8 mouse cellular contexts compared by ENCODE assay signal in the genomic region with DNA sequence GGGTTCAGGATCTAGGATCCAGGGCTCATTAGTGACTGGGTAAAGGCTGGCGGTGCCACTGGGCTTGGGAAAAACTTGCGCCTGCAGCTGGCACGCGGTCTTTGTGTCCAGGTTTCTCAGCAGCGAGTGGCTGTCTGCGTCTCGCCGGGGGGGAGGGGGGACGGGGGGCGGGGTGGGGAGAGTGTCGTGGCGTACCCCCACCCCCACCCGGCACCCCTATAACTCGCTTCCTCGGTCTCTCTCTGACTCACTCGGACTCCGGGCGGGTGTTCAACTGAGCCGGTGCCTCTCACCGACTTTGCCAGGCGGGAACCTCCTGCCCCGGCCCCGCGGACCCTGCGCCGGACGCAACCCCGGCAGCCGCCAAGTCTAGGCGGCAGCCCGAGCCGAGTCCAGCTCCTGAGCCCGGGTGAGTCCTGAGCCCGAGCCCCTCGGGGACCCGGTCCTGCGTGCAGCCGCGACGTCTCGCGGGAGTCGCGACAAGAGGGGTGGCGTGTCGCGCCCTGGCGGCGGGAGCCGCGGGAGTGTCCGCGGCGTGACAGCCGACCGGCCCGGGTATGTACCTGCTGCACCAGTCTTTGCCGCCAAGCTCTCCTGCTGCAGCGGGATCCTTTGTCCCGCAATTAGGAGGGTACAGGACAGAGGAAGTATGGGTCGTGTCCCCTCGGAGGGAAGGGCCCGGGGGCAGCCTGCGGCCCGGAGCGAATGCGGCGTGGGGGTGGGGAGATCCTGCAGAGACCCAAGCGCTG. TPM values are rescaled to one million over a fixed set of nuclear protein-coding genes. Genes with fewer than 3 reads are reported as not detected.
DNase-seq lines count a peak whose midpoint lies in the region; ATAC-seq and TF ChIP-seq lines count a peak whose summit lies in the region.

No protein-coding gene starts in this region.

- no peak for TF ChIP-seq POLR2A in liver, adult 2 months (IDR thresholded peaks at IDR 0.05; ENCODE audit: extremely low read depth, insufficient read depth, low read length)

- peak overlapping the region; percentile 58 for H3K4me3 ChIP-seq in forebrain, embryonic 13.5 days
- peak overlapping the region; percentile 29; the same call in 1 of the 2 replicates for H3K4me3 ChIP-seq in liver, adult 2 months (ENCODE audit: insufficient read depth, low read depth, low read length)

- under 1% methylated on average over 62 of the region's 69 CpGs for WGBS in forebrain, embryonic 13.5 days
- WGBS in liver, adult 2 months, result 2% methylated on average over 67 of the region's 69 CpGs

- H3K4me2 ChIP-seq in forebrain, embryonic 13.5 days, result peak overlapping the region; percentile 97

- no peaks in the 10 kb centered on the region for H3K9me3 ChIP-seq in forebrain, embryonic 13.5 days (replicated peaks)

- peaks cover 77% of the 10 kb centered on the region for H3K27me3 ChIP-seq in forebrain, embryonic 13.5 days
- peaks cover 30% of the 10 kb centered on the region for H3K27me3 ChIP-seq in liver, adult 2 months (ENCODE audit: control insufficient read depth, insufficient read depth, low read length)
- H3K27me3 ChIP-seq in splenic B cell, adult 2 months (ENCODE audit: control insufficient read depth, insufficient read depth, low read length, poor library complexity, severe bottlenecking), result peaks cover 1% of the 10 kb centered on the region

- no peak for ATAC-seq in CD4-positive, CD25-positive, alpha-beta regulatory T cell, adult 4 months
- ATAC-seq in forebrain, embryonic 13.5 days, result peak; percentile 40

- H3K36me3 ChIP-seq in forebrain, embryonic 13.5 days (ENCODE audit: poor library complexity, severe bottlenecking), result no peaks in the 10 kb centered on the region
- H3K36me3 ChIP-seq in liver, adult 2 months (ENCODE audit: control insufficient read depth, insufficient read depth, low read length), result no peaks in the 10 kb centered on the region
- no peaks in the 10 kb centered on the region for H3K36me3 ChIP-seq in splenic B cell, adult 2 months (ENCODE audit: control insufficient read depth, insufficient read depth, low read length, poor library complexity, severe bottlenecking)

- H3K79me2 ChIP-seq in liver, adult 2 months (ENCODE audit: control insufficient read depth, insufficient read depth, low read length), result no peaks in the 10 kb centered on the region

- peaks cover 49% of the 10 kb centered on the region for H3K4me1 ChIP-seq in forebrain, embryonic 13.5 days
- H3K4me1 ChIP-seq in liver, adult 2 months (ENCODE audit: control insufficient read depth, insufficient read depth, low read length), result no peaks in the 10 kb centered on the region; the same call in 1 of the 2 replicates

- peak overlapping the region; percentile 76 for H3K9ac ChIP-seq in forebrain, embryonic 13.5 days
- H3K9ac ChIP-seq in liver, adult 2 months (ENCODE audit: low read depth, low read length), result no peak overlapping the region

- TF ChIP-seq CTCF in liver, adult 2 months (IDR thresholded peaks at IDR 0.05; ENCODE audit: low read depth, low read length), result no peak

- H3K27ac ChIP-seq in forebrain, embryonic 13.5 days, result no peak overlapping the region
- H3K27ac ChIP-seq in liver, adult 2 months (replicated peaks; ENCODE audit: insufficient read depth, low read depth, low read length), result no peak overlapping the region

- DNase-seq in CD4-positive, CD25-positive, alpha-beta regulatory T cell, adult 2 months (ENCODE audit: low read depth, low spot score), result peak; percentile 18
- DNase-seq in right cerebral cortex, postnatal 14 days, result peak; percentile 16
- no peak for DNase-seq in right cerebral cortex, postnatal 25 days
- no peak for DNase-seq in liver, adult 2 months (ENCODE audit: extremely low read depth, low read depth, low spot score)
- peak; percentile 6 for DNase-seq in splenic B cell, adult 2 months (ENCODE audit: low read depth, low spot score)
- DNase-seq in layer of hippocampus, postnatal 14 days (ENCODE audit: low spot score in 2 of 2), result no peak

RNA-seq across cellular contexts. Expression of gene Syt6, which starts 1.0 kb away (rescaled TPM):
- not detected for polyA plus RNA-seq in CD4-positive, CD25-positive, alpha-beta regulatory T cell, adult 4 months (2017; shearing (Covaris generic))
- 6.2 and 9.0 TPM in 2 replicates for polyA plus RNA-seq in forebrain, embryonic 13.5 days (2015; fragmentation: Nextera tagmentation; extraction: Ambion mirVana)
- not detected in 2 replicates for total RNA-seq in liver, adult 2 months (2014; rRNA removed)
- polyA plus RNA-seq in liver, adult 2 months (2012; rRNA removed), result not detected in 2 replicates
- total RNA-seq in layer of hippocampus, postnatal 14 days (2021), result 1 to 10 TPM; 8.3 to 8.8 TPM

Comparison
In these comparisons a context has a peak if more than half of its experiments do, and no peak if none do; other contexts are left out.
1. DNase-seq: peak in CD4-positive, CD25-positive, alpha-beta regulatory T cell, adult 2 months (single experiment), right cerebral cortex, postnatal 14 days (single experiment) and splenic B cell, adult 2 months (single experiment); none in right cerebral cortex, postnatal 25 days (single experiment), liver, adult 2 months (single experiment) and layer of hippocampus, postnatal 14 days (0 of 2).